Mouse (Mus musculus) embryonic facial prominence, embryonic 11.5 days (tissue): Measurements from ENCODE around the gene Comt. TPM values are rescaled to one million over a fixed set of nuclear protein-coding genes. Genes with fewer than 3 reads are reported as not detected.

Source experiments
- ATAC-seq: fragments of 200-750 bp; cut with Nextera tagmentation; replicated peaks from 2 replicates; pipeline ENCODE4 v1.8.0; 2017; ENCODE audit warnings: low read depth; ENCODE audit not compliant: insufficient number of reproducible peaks, low FRiP score, low TSS enrichment
- DNase-seq: peaks from one replicate; pipeline ENCODE4 v3.0.0-alpha.2; 2015; ENCODE audit warnings: low spot score
- H3K27ac ChIP-seq: fragments of 300-500 bp; sonication (generic); replicated peaks from 2 replicates; pipeline ENCODE4 v1.5.1; 2014; ENCODE audit warnings: mild to moderate bottlenecking, low read depth, low read length, control low read depth
- H3K27me3 ChIP-seq: fragments of 300-500 bp; sonication (generic); 2 replicates; pipeline ENCODE4 v1.6.1; 2014; ENCODE audit warnings: mild to moderate bottlenecking, low read length, moderate library complexity, mixed read lengths; ENCODE audit not compliant: control insufficient read depth, insufficient read depth
- H3K36me3 ChIP-seq: fragments of 300-500 bp; sonication (generic); replicated peaks from 2 replicates; pipeline ENCODE4 v1.6.1; 2014; ENCODE audit warnings: low read depth, mild to moderate bottlenecking, low read length, moderate library complexity, mixed read lengths; ENCODE audit not compliant: control insufficient read depth, insufficient read depth
- H3K4me1 ChIP-seq: fragments of 300-500 bp; sonication (generic); 2 replicates; pipeline ENCODE4 v1.6.1; 2014; ENCODE audit warnings: low read length, mixed read lengths; ENCODE audit not compliant: control insufficient read depth, insufficient read depth
- H3K4me2 ChIP-seq: fragments of 300-500 bp; sonication (generic); 2 replicates; pipeline ENCODE4 v1.6.1; 2014; ENCODE audit warnings: low read depth, mild to moderate bottlenecking, control low read depth, low read length, moderate library complexity
- H3K4me3 ChIP-seq: fragments of 300-500 bp; sonication (generic); 2 replicates; pipeline ENCODE4 v1.5.1; 2014; ENCODE audit warnings: low read depth, low read length, control low read depth
- H3K9ac ChIP-seq: fragments of 300-500 bp; sonication (generic); replicated peaks from 2 replicates; pipeline ENCODE4 v1.6.1; 2014; ENCODE audit warnings: mild to moderate bottlenecking, control low read depth, low read length
- H3K9me3 ChIP-seq: fragments of 300-500 bp; sonication (generic); replicated peaks from 2 replicates; pipeline ENCODE4 v1.6.1; 2016; ENCODE audit warnings: mild to moderate bottlenecking, low read length, inconsistent platforms, mixed read lengths; ENCODE audit not compliant: control insufficient read depth
- WGBS: fragments of 180-500 bp; shearing (Covaris S2); extraction: QIAGEN DNeasy Blood & Tissue Kit; methylation state at CpG from one replicate; pipeline ENCODE4 v1.1.7; 2014; 5-methylcytosine and 5-hydroxymethylcytosine counted together
- polyA plus RNA-seq: library from polyadenylated mRNA; unstranded; fragments of >200 nt; fragmentation: Nextera tagmentation; extraction: Ambion mirVana; gene quantifications from 2 replicates; pipeline ENCODE4 v1.2.1, GENCODE M21; 2014

Comt gene
- polyA plus RNA-seq, 1 experiment from 2014 or later: 47.4 TPM

GRCm38 (mm10) chr16:18376297-18376954 is 50.2 kb downstream of the Comt start:
- no peaks in the 10 kb centered on the region for H3K4me1 ChIP-seq
- WGBS: 73% methylated on average over 6 of the region's 7 CpGs
- no peak for ATAC-seq
- no peaks in the 10 kb centered on the region for H3K36me3 ChIP-seq
- H3K9me3 ChIP-seq: no peaks in the 10 kb centered on the region
- no peaks in the 10 kb centered on the region for H3K27me3 ChIP-seq
- DNase-seq: no peak
- no peak overlapping the region for H3K4me2 ChIP-seq
- H3K9ac ChIP-seq: no peak overlapping the region
- no peak overlapping the region for H3K27ac ChIP-seq
- H3K4me3 ChIP-seq: no peak overlapping the region

- Histone ChIP-seq H3K36me3 (no peaks in the 10 kb centered on the region), H3K4me1 (no peaks in the 10 kb centered on the region), H3K4me3 (no peak overlapping the region), H3K9ac (no peak overlapping the region), H3K27me3 (no peaks in the 10 kb centered on the region), H3K9me3 (no peaks in the 10 kb centered on the region), H3K27ac (no peak overlapping the region), H3K4me2 (no peak overlapping the region)
- DNase-seq: no peak
- WGBS: 90% methylated on average over 4 of the region's 4 CpGs
- no peak for ATAC-seq
Observed at GRCm38 (mm10) chr16:18373632-18374031, 53.0 kb downstream of the Comt start.

- H3K4me2 ChIP-seq: no peak overlapping the region
- H3K27ac ChIP-seq: no peak overlapping the region
- H3K4me1 ChIP-seq: no peaks in the 10 kb centered on the region
- DNase-seq (no peak), ATAC-seq (no peak)
- H3K36me3 ChIP-seq: no peaks in the 10 kb centered on the region
- H3K9me3 ChIP-seq: no peaks in the 10 kb centered on the region
- no peaks in the 10 kb centered on the region for H3K27me3 ChIP-seq
- no peak overlapping the region for H3K4me3 ChIP-seq
- no peak overlapping the region for H3K9ac ChIP-seq
- 91% methylated on average over 3 of the region's 3 CpGs for WGBS
Observed at GRCm38 (mm10) chr16:18370197-18370596, 56.5 kb downstream of the Comt start.

- no peak overlapping the region for H3K9ac ChIP-seq
- peak; percentile 43 for DNase-seq
- no peak overlapping the region for H3K4me3 ChIP-seq
- no peaks in the 10 kb centered on the region for H3K27me3 ChIP-seq
- H3K9me3 ChIP-seq: no peaks in the 10 kb centered on the region
- no peak overlapping the region for H3K4me2 ChIP-seq
- WGBS: 76% methylated on average over 4 of the region's 4 CpGs
- H3K4me1 ChIP-seq: no peaks in the 10 kb centered on the region
- ATAC-seq: no peak
- no peaks in the 10 kb centered on the region; the same call in 1 of the 2 replicates for H3K36me3 ChIP-seq
- H3K27ac ChIP-seq: no peak overlapping the region
Observed at GRCm38 (mm10) chr16:18366849-18367248, 59.8 kb downstream of the Comt start.

GRCm38 (mm10) chr16:18362948-18363347 is 63.7 kb downstream of the Comt start:
- no peak for ATAC-seq
- H3K4me2 ChIP-seq: no peak overlapping the region
- H3K27me3 ChIP-seq: no peaks in the 10 kb centered on the region
- no peak for DNase-seq
- 69% methylated on average over 8 of the region's 8 CpGs for WGBS
- no peaks in the 10 kb centered on the region for H3K4me1 ChIP-seq
- H3K9me3 ChIP-seq: no peaks in the 10 kb centered on the region
- H3K27ac ChIP-seq: no peak overlapping the region
- H3K9ac ChIP-seq: no peak overlapping the region
- H3K36me3 ChIP-seq: no peaks in the 10 kb centered on the region; the same call in 1 of the 2 replicates
- no peak overlapping the region for H3K4me3 ChIP-seq

GRCm38 (mm10) chr16:18360151-18360805 is 66.4 kb downstream of the Comt start:
- H3K27me3 ChIP-seq: no peaks in the 10 kb centered on the region
- H3K9ac ChIP-seq: no peak overlapping the region
- H3K27ac ChIP-seq: no peak overlapping the region
- H3K4me1 ChIP-seq: no peaks in the 10 kb centered on the region
- 73% methylated on average over 6 of the region's 6 CpGs for WGBS
- H3K9me3 ChIP-seq: no peaks in the 10 kb centered on the region
- no peak for DNase-seq
- no peak overlapping the region for H3K4me3 ChIP-seq
- no peaks in the 10 kb centered on the region; the same call in 1 of the 2 replicates for H3K36me3 ChIP-seq
- H3K4me2 ChIP-seq: no peak overlapping the region
- no peak for ATAC-seq

GRCm38 (mm10) chr16:18357977-18358376 is 68.7 kb downstream of the Comt start:
- Histone ChIP-seq H3K4me1 (no peaks in the 10 kb centered on the region), H3K4me2 (no peak overlapping the region), H3K9me3 (no peaks in the 10 kb centered on the region), H3K36me3 (no peaks in the 10 kb centered on the region), H3K27me3 (no peaks in the 10 kb centered on the region), H3K27ac (no peak overlapping the region), H3K4me3 (no peak overlapping the region), H3K9ac (no peak overlapping the region)
- DNase-seq: no peak
- WGBS: 89% methylated on average over 6 of the region's 6 CpGs
- ATAC-seq: no peak

GRCm38 (mm10) chr16:18356961-18357360 is 69.7 kb downstream of the Comt start:
- no peaks in the 10 kb centered on the region for H3K4me1 ChIP-seq
- ATAC-seq: no peak
- no peak overlapping the region for H3K9ac ChIP-seq
- H3K36me3 ChIP-seq: no peaks in the 10 kb centered on the region
- 79% methylated on average over 1 of the region's 1 CpGs for WGBS
- no peak for DNase-seq
- no peak overlapping the region for H3K4me2 ChIP-seq
- no peaks in the 10 kb centered on the region for H3K27me3 ChIP-seq
- H3K9me3 ChIP-seq: no peaks in the 10 kb centered on the region
- H3K27ac ChIP-seq: no peak overlapping the region
- no peak overlapping the region for H3K4me3 ChIP-seq
